Mouse (Mus musculus) liver, adult 2 months (tissue): ENCODE measurements around the gene Psmc1.

Source experiments
- CTCF ChIP-seq: fragments of 200-500 bp; IDR thresholded peaks from 2 replicates; pipeline ENCODE4 v1.5.1; 2011; ENCODE audit warnings: low read depth, low read length, control low read depth
- POLR2A ChIP-seq: fragments of 200-500 bp; IDR thresholded peaks from 2 replicates; pipeline ENCODE4 v1.6.1; 2011; ENCODE audit warnings: low read length, control low read depth; ENCODE audit not compliant: insufficient read depth; ENCODE audit errors: extremely low read depth

DNA sequence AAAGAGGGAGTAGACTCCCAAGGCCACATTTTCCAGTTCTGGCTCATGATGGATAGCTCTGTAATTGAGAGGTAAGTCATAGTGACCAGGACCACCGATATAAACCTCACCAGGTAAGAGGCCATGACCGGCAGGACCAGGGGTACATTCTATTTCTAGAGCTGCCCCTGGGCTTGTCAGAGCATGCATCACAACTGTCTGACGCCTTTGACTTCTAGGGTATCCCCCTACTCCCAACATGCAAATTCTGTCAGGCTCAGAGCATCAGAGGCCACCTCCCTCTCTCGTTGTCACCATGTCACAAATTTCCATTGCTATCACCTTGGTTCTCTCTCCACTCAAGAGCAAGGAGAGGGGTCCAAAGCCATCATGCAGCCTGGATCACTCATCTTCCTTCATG, 19.2 kb upstream of the Psmc1 start:
- TF ChIP-seq POLR2A (no peak), CTCF (no peak)
